Mouse (Mus musculus) 3T3-L1 (cell line): ENCODE data around the gene Hrh2.

Source experiments
- DNase-seq: peaks from one replicate; pipeline ENCODE4 v3.0.0-alpha.2; 2015; ENCODE audit warnings: low read depth, low spot score

Gene Hrh2

GRCm38 (mm10) chr13:54215777-54216316 is 23.9 kb downstream of the Hrh2 start:
- no peak for DNase-seq

GRCm38 (mm10) chr13:54218341-54218740 is 26.4 kb downstream of the Hrh2 start:
- no peak for DNase-seq

GRCm38 (mm10) chr13:54221631-54222179 is 29.8 kb downstream of the Hrh2 start:
- DNase-seq = no peak

GRCm38 (mm10) chr13:54222921-54223769 is 31.2 kb downstream of the Hrh2 start:
- no peak for DNase-seq

- peak; percentile 72 for DNase-seq
Measured at GRCm38 (mm10) chr13:54227916-54228483, 36.1 kb downstream of the Hrh2 start.

GRCm38 (mm10) chr13:54230081-54230480 is 38.2 kb downstream of the Hrh2 start:
- DNase-seq = no peak

- peak; percentile 63 for DNase-seq
Measured at GRCm38 (mm10) chr13:54231868-54232267, 39.9 kb downstream of the Hrh2 start.

- DNase-seq = no peak
Measured at GRCm38 (mm10) chr13:54237512-54237911, 45.6 kb downstream of the Hrh2 start.

- DNase-seq = peak; percentile 25
Measured at GRCm38 (mm10) chr13:54238585-54239323, 46.8 kb downstream of the Hrh2 start.

- peak; percentile 35 for DNase-seq
Measured at GRCm38 (mm10) chr13:54242380-54242779, 50.5 kb downstream of the Hrh2 start.

- DNase-seq = no peak
Measured at GRCm38 (mm10) chr13:54245204-54245603, 53.3 kb downstream of the Hrh2 start.

- DNase-seq = peak; percentile 92
Measured at GRCm38 (mm10) chr13:54247545-54247944, 55.6 kb downstream of the Hrh2 start.

- no peak for DNase-seq
Measured at GRCm38 (mm10) chr13:54248436-54248995, 56.6 kb downstream of the Hrh2 start.

- DNase-seq = peak; percentile 99
Measured at GRCm38 (mm10) chr13:54249007-54249406, 57.1 kb downstream of the Hrh2 start.

- no peak for DNase-seq
Measured at GRCm38 (mm10) chr13:54250346-54250745, 58.4 kb downstream of the Hrh2 start.

GRCm38 (mm10) chr13:54251541-54252225 is 59.8 kb downstream of the Hrh2 start:
- DNase-seq = no peak

GRCm38 (mm10) chr13:54257580-54258223 is 65.8 kb downstream of the Hrh2 start:
- no peak for DNase-seq

GRCm38 (mm10) chr13:54258231-54258743 is 66.4 kb downstream of the Hrh2 start:
- no peak for DNase-seq

- no peak for DNase-seq
Measured at GRCm38 (mm10) chr13:54260318-54260717, 68.4 kb downstream of the Hrh2 start.
